Mouse (Mus musculus) neutrophil, adult 5-6 weeks (primary cell): ENCODE data around the gene Appbp2. TPM values are rescaled to one million over a fixed set of nuclear protein-coding genes. Genes with fewer than 3 reads are reported as not detected.

Experiments used
- ATAC-seq: fragments of 151-379, 151-347 bp; 2 replicates; pipeline ENCODE4 v1.8.0; 2017; ENCODE audit warnings: mild to moderate bottlenecking, moderate TSS enrichment; ENCODE audit not compliant: insufficient number of reproducible peaks, poor library complexity, low FRiP score, severe bottlenecking; ENCODE audit errors: extremely low read depth
- total RNA-seq: library from RNA; stranded (forward); fragments of 200-1000 nt; gene quantifications from 2 replicates; pipeline ENCODE4 v1.2.3, GENCODE M21; 2017

Appbp2 gene
- total RNA-seq, result 22.8 and 25.3 TPM in 2 replicates

GRCm38 (mm10) chr11:85234990-85235841 is at the start of gene Appbp2:
TSS of gene Appbp2 (minus strand) at chr11:85235130.
- ATAC-seq, result peak; percentile 79

GRCm38 (mm10) chr11:85281219-85281878 is 46.4 kb upstream of the Appbp2 start:
- no peak for ATAC-seq

- ATAC-seq, result no peak
These were observed 43.2 kb upstream of the Appbp2 start for GRCm38 (mm10) chr11:85278175-85278574.

- no peak for ATAC-seq
These were observed 42.7 kb upstream of the Appbp2 start for GRCm38 (mm10) chr11:85277609-85278008.

- no peak for ATAC-seq
These were observed 40.2 kb upstream of the Appbp2 start for GRCm38 (mm10) chr11:85275151-85275550.

GRCm38 (mm10) chr11:85273299-85273698 is 38.4 kb upstream of the Appbp2 start:
- no peak for ATAC-seq

- peak; percentile 72; the same call in 1 of the 2 replicates for ATAC-seq
These were observed 35.7 kb upstream of the Appbp2 start for GRCm38 (mm10) chr11:85270631-85271030.

- no peak for ATAC-seq
These were observed 32.5 kb upstream of the Appbp2 start for GRCm38 (mm10) chr11:85267393-85267792.

- no peak for ATAC-seq
These were observed 29.7 kb upstream of the Appbp2 start for GRCm38 (mm10) chr11:85264635-85265034.

GRCm38 (mm10) chr11:85261192-85261591 is 26.3 kb upstream of the Appbp2 start:
- 0 out of 2 replicates have a peak, but pooled peaks have one; percentile 39 for ATAC-seq

GRCm38 (mm10) chr11:85258966-85259365 is 24.0 kb upstream of the Appbp2 start:
- no peak for ATAC-seq

GRCm38 (mm10) chr11:85255471-85256027 is 20.6 kb upstream of the Appbp2 start:
- ATAC-seq, result no peak

GRCm38 (mm10) chr11:85253641-85254040 is 18.7 kb upstream of the Appbp2 start:
- no peak for ATAC-seq

GRCm38 (mm10) chr11:85253006-85253405 is 18.1 kb upstream of the Appbp2 start:
- ATAC-seq, result no peak

GRCm38 (mm10) chr11:85251955-85252354 is 17.0 kb upstream of the Appbp2 start:
- ATAC-seq, result no peak

GRCm38 (mm10) chr11:85250467-85250866 is 15.5 kb upstream of the Appbp2 start:
- peak; percentile 44 for ATAC-seq

GRCm38 (mm10) chr11:85249338-85249737 is 14.4 kb upstream of the Appbp2 start:
- ATAC-seq, result no peak

- no peak for ATAC-seq
These were observed 13.2 kb upstream of the Appbp2 start for GRCm38 (mm10) chr11:85248151-85248550.

- no peak for ATAC-seq
These were observed 6.3 kb upstream of the Appbp2 start for GRCm38 (mm10) chr11:85241226-85241625.

- ATAC-seq, result no peak
These were observed 5.3 kb upstream of the Appbp2 start for GRCm38 (mm10) chr11:85240211-85240610.
